Mouse (Mus musculus): Measurements from ENCODE around the gene Rab3ip. TPM values are rescaled to one million over a fixed set of nuclear protein-coding genes. Genes with fewer than 3 reads are reported as not detected.

Rab3ip gene
- polyA plus RNA-seq, 1 experiment: 29.1 TPM

- peaks cover 5% of the 10 kb centered on the region for H3K36me3 ChIP-seq (ENCODE audit: control insufficient read depth, insufficient read depth)
Observed at GRCm38 (mm10) chr10:116931497-116932179, 18.9 kb downstream of the Rab3ip start.

GRCm38 (mm10) chr10:116930936-116931335, 19.6 kb downstream of the Rab3ip start:
- Histone ChIP-seq H3K4me3 (no peak overlapping the region), H3K79me2 (ENCODE audit: control insufficient read depth, insufficient read depth) (no peaks in the 10 kb centered on the region), H3K27me3 (ENCODE audit: control insufficient read depth, insufficient read depth, insufficient read length) (no peaks in the 10 kb centered on the region), H3K4me2 (ENCODE audit: low read depth) (peak overlapping the region; percentile 46), H3ac (ENCODE audit: control insufficient read depth, insufficient read length) (no peak overlapping the region), H3K36me3 (ENCODE audit: control insufficient read depth, insufficient read depth) (peaks cover 12% of the 10 kb centered on the region)
- no peak for TF ChIP-seq TCF12 (IDR thresholded peaks at IDR 0.05; ENCODE audit: insufficient read depth, poor library complexity, severe bottlenecking)
- no peak for TF ChIP-seq POLR2A (IDR thresholded peaks at IDR 0.05; ENCODE audit: insufficient read length, low read depth)
- TF ChIP-seq MYOG (IDR thresholded peaks at IDR 0.05; ENCODE audit: control insufficient read depth in 1 of 3, insufficient read depth in 1 of 3, insufficient read length in 2 of 3, low read depth in 2 of 3): no peak
- peak in 1 of 3 experiments; percentile 19 for TF ChIP-seq MYOD1 (IDR thresholded peaks at IDR 0.05; ENCODE audit: control insufficient read depth in 1 of 3, insufficient read length in 2 of 3, low read depth in 2 of 3)
- TF ChIP-seq E2F4 (IDR thresholded peaks at IDR 0.05; ENCODE audit: insufficient read depth): no peak

More at GRCm38 (mm10) chr10:116931497-116932179, 18.9 kb downstream of the Rab3ip start:
- TF ChIP-seq MYOG (IDR thresholded peaks at IDR 0.05; ENCODE audit: control insufficient read depth in 1 of 3, insufficient read depth in 1 of 3, insufficient read length in 2 of 3, low read depth in 2 of 3): no peak
- H3K4me3 ChIP-seq: no peak overlapping the region
- peak overlapping the region; percentile 46 for H3K4me2 ChIP-seq (ENCODE audit: low read depth)
- H3K79me2 ChIP-seq (ENCODE audit: control insufficient read depth, insufficient read depth): no peaks in the 10 kb centered on the region
- no peak overlapping the region for H3ac ChIP-seq (ENCODE audit: control insufficient read depth, insufficient read length)
- H3K27me3 ChIP-seq (ENCODE audit: control insufficient read depth, insufficient read depth, insufficient read length): no peaks in the 10 kb centered on the region

- Histone ChIP-seq H3ac (ENCODE audit: control insufficient read depth, insufficient read length) (no peak overlapping the region), H3K36me3 (ENCODE audit: control insufficient read depth, insufficient read depth) (peaks cover 16% of the 10 kb centered on the region), H3K4me2 (ENCODE audit: low read depth) (peak overlapping the region; percentile 45), H3K4me3 (no peak overlapping the region), H3K27me3 (ENCODE audit: control insufficient read depth, insufficient read depth, insufficient read length) (no peaks in the 10 kb centered on the region), H3K79me2 (ENCODE audit: control insufficient read depth, insufficient read depth) (no peaks in the 10 kb centered on the region)
- TF ChIP-seq TCF12 (IDR thresholded peaks at IDR 0.05; ENCODE audit: insufficient read depth, poor library complexity, severe bottlenecking) (no peak), MAX (IDR thresholded peaks at IDR 0.05; ENCODE audit: low read depth) (no peak), E2F4 (IDR thresholded peaks at IDR 0.05; ENCODE audit: insufficient read depth) (no peak), USF1 (IDR thresholded peaks at IDR 0.05; ENCODE audit: low read depth) (no peak), MYOD1 (IDR thresholded peaks at IDR 0.05; ENCODE audit: control insufficient read depth in 1 of 3, insufficient read length in 2 of 3, low read depth in 2 of 3) (no peak), REST (IDR thresholded peaks at IDR 0.05; ENCODE audit: insufficient read depth, insufficient read length) (no peak), SRF (IDR thresholded peaks at IDR 0.05; ENCODE audit: control insufficient read depth, insufficient read length, low read depth) (no peak), CEBPB (IDR thresholded peaks at IDR 0.05; ENCODE audit: insufficient read depth, poor library complexity, severe bottlenecking) (no peak), POLR2A (IDR thresholded peaks at IDR 0.05; ENCODE audit: insufficient read length, low read depth) (no peak), MYOG (IDR thresholded peaks at IDR 0.05; ENCODE audit: control insufficient read depth in 1 of 3, insufficient read depth in 1 of 3, insufficient read length in 2 of 3, low read depth in 2 of 3) (no peak)
Observed at GRCm38 (mm10) chr10:116930506-116930905, 20.1 kb downstream of the Rab3ip start.

GRCm38 (mm10) chr10:116928826-116929225, 21.7 kb downstream of the Rab3ip start:
- TF ChIP-seq USF1 (IDR thresholded peaks at IDR 0.05; ENCODE audit: low read depth) (no peak), POLR2A (IDR thresholded peaks at IDR 0.05; ENCODE audit: insufficient read length, low read depth) (no peak), TCF3 (IDR thresholded peaks at IDR 0.05; ENCODE audit: insufficient read length, low read depth) (no peak), MYOG (IDR thresholded peaks at IDR 0.05; ENCODE audit: control insufficient read depth in 1 of 3, insufficient read depth in 1 of 3, insufficient read length in 2 of 3, low read depth in 2 of 3) (no peak), TCF12 (IDR thresholded peaks at IDR 0.05; ENCODE audit: insufficient read depth, poor library complexity, severe bottlenecking) (no peak), MAX (IDR thresholded peaks at IDR 0.05; ENCODE audit: low read depth) (no peak), SRF (IDR thresholded peaks at IDR 0.05; ENCODE audit: control insufficient read depth, insufficient read length, low read depth) (no peak), E2F4 (IDR thresholded peaks at IDR 0.05; ENCODE audit: insufficient read depth) (no peak), POLR2AphosphoS2 (IDR thresholded peaks at IDR 0.05; ENCODE audit: insufficient read length, low read depth) (no peak), MYOD1 (IDR thresholded peaks at IDR 0.05; ENCODE audit: control insufficient read depth in 1 of 3, insufficient read length in 2 of 3, low read depth in 2 of 3) (no peak), REST (IDR thresholded peaks at IDR 0.05; ENCODE audit: insufficient read depth, insufficient read length) (no peak), CEBPB (IDR thresholded peaks at IDR 0.05; ENCODE audit: insufficient read depth, poor library complexity, severe bottlenecking) (no peak)
- Histone ChIP-seq H3K4me3 (no peak overlapping the region), H3K36me3 (ENCODE audit: control insufficient read depth, insufficient read depth) (peaks cover 17% of the 10 kb centered on the region), H3K79me2 (ENCODE audit: control insufficient read depth, insufficient read depth) (no peaks in the 10 kb centered on the region), H3ac (ENCODE audit: control insufficient read depth, insufficient read length) (no peak overlapping the region), H3K27me3 (ENCODE audit: control insufficient read depth, insufficient read depth, insufficient read length) (no peaks in the 10 kb centered on the region), H3K4me2 (ENCODE audit: low read depth) (peak overlapping the region; percentile 3)

GRCm38 (mm10) chr10:116926428-116927113, 24.0 kb downstream of the Rab3ip start:
- TF ChIP-seq TCF3 (IDR thresholded peaks at IDR 0.05; ENCODE audit: insufficient read length, low read depth): no peak
- no peak for TF ChIP-seq TCF12 (IDR thresholded peaks at IDR 0.05; ENCODE audit: insufficient read depth, poor library complexity, severe bottlenecking)
- no peak for TF ChIP-seq MAX (IDR thresholded peaks at IDR 0.05; ENCODE audit: low read depth)
- TF ChIP-seq REST (IDR thresholded peaks at IDR 0.05; ENCODE audit: insufficient read depth, insufficient read length): no peak
- no peak for TF ChIP-seq MYOD1 (IDR thresholded peaks at IDR 0.05; ENCODE audit: control insufficient read depth in 1 of 3, insufficient read length in 2 of 3, low read depth in 2 of 3)
- no peak for TF ChIP-seq POLR2AphosphoS2 (IDR thresholded peaks at IDR 0.05; ENCODE audit: insufficient read length, low read depth)
- no peak for TF ChIP-seq USF1 (IDR thresholded peaks at IDR 0.05; ENCODE audit: low read depth)
- TF ChIP-seq MYOG (IDR thresholded peaks at IDR 0.05; ENCODE audit: control insufficient read depth in 1 of 3, insufficient read depth in 1 of 3, insufficient read length in 2 of 3, low read depth in 2 of 3): no peak
- no peak for TF ChIP-seq SRF (IDR thresholded peaks at IDR 0.05; ENCODE audit: control insufficient read depth, insufficient read length, low read depth)
- TF ChIP-seq POLR2A (IDR thresholded peaks at IDR 0.05; ENCODE audit: insufficient read length, low read depth): no peak
- TF ChIP-seq E2F4 (IDR thresholded peaks at IDR 0.05; ENCODE audit: insufficient read depth): no peak
- no peak for TF ChIP-seq CEBPB (IDR thresholded peaks at IDR 0.05; ENCODE audit: insufficient read depth, poor library complexity, severe bottlenecking)
- H3K4me2 ChIP-seq (ENCODE audit: low read depth): no peak overlapping the region
- no peaks in the 10 kb centered on the region for H3K27me3 ChIP-seq (ENCODE audit: control insufficient read depth, insufficient read depth, insufficient read length)
- H3ac ChIP-seq (ENCODE audit: control insufficient read depth, insufficient read length): no peak overlapping the region
- no peak overlapping the region for H3K4me3 ChIP-seq
- no peaks in the 10 kb centered on the region for H3K79me2 ChIP-seq (ENCODE audit: control insufficient read depth, insufficient read depth)
- H3K36me3 ChIP-seq (ENCODE audit: control insufficient read depth, insufficient read depth): peaks cover 20% of the 10 kb centered on the region
